Mouse (Mus musculus) midbrain, embryonic 15.5 days (tissue): ENCODE results near the gene Terb2. TPM values are rescaled to one million over a fixed set of nuclear protein-coding genes. Genes with fewer than 3 reads are reported as not detected.
"Not testable (repeated sequence)": the region's sequence is repeated elsewhere in the genome, so short reads cannot be mapped to it uniquely, and the experiment has no call there.

ENCODE experiments used
- ATAC-seq: fragments of 200-750 bp; cut with Nextera tagmentation; replicated peaks from 2 replicates; pipeline ENCODE4 v1.8.0; 2017; ENCODE audit warnings: moderate TSS enrichment
- H3K27ac ChIP-seq: fragments of 300-500 bp; sonication (generic); 2 replicates; pipeline ENCODE4 v1.5.1; 2015; ENCODE audit warnings: mild to moderate bottlenecking, inconsistent platforms
- H3K27me3 ChIP-seq: fragments of 300-500 bp; sonication (generic); replicated peaks from 2 replicates; pipeline ENCODE4 v1.6.1; 2015; ENCODE audit warnings: inconsistent platforms
- H3K36me3 ChIP-seq: fragments of 300-500 bp; sonication (generic); replicated peaks from 2 replicates; pipeline ENCODE4 v1.6.1; 2015; ENCODE audit warnings: inconsistent platforms
- H3K4me1 ChIP-seq: fragments of 300-500 bp; sonication (generic); 2 replicates; pipeline ENCODE4 v1.6.1; 2015; ENCODE audit warnings: inconsistent platforms
- H3K4me2 ChIP-seq: fragments of 300-500 bp; sonication (generic); 2 replicates; pipeline ENCODE4 v1.6.1; 2015; ENCODE audit warnings: inconsistent platforms, mild to moderate bottlenecking, moderate library complexity
- H3K4me3 ChIP-seq: fragments of 300-500 bp; sonication (generic); 2 replicates; pipeline ENCODE4 v1.5.1; 2015; ENCODE audit warnings: mild to moderate bottlenecking, inconsistent platforms
- H3K9ac ChIP-seq: fragments of 300-500 bp; sonication (generic); 2 replicates; pipeline ENCODE4 v1.6.1; 2015; ENCODE audit warnings: mild to moderate bottlenecking, inconsistent platforms
- H3K9me3 ChIP-seq: fragments of 300-500 bp; sonication (generic); 2 replicates; pipeline ENCODE4 v1.6.1; 2016; ENCODE audit warnings: inconsistent platforms
- WGBS: fragments of 180-500 bp; shearing (Covaris S2); methylation state at CpG from one replicate; pipeline ENCODE4 v1.1.7; 2015; ENCODE audit warnings: mixed read lengths; 5-methylcytosine and 5-hydroxymethylcytosine counted together
- polyA plus RNA-seq: library from polyadenylated mRNA; unstranded; fragments of >200 nt; fragmentation: Nextera tagmentation; extraction: Ambion mirVana; gene quantifications from 2 replicates; pipeline ENCODE4 v1.2.1, GENCODE M21; 2015

The Terb2 gene
- polyA plus RNA-seq, 1 experiment from 2014 or later: not detected

- Histone ChIP-seq H3K9me3 (no peaks in the 10 kb centered on the region), H3K4me3 (no peak overlapping the region), H3K9ac (no peak overlapping the region), H3K27ac (no peak overlapping the region), H3K36me3 (no peaks in the 10 kb centered on the region), H3K27me3 (no peaks in the 10 kb centered on the region), H3K4me2 (no peak overlapping the region), H3K4me1 (no peaks in the 10 kb centered on the region)
- ATAC-seq: no peak
- WGBS: 85% methylated on average over 11 of the region's 11 CpGs
These were observed 21.8 kb upstream of the Terb2 start for GRCm38 (mm10) chr2:122164293-122164692.

- Histone ChIP-seq H3K4me3 (no peak overlapping the region), H3K4me1 (no peaks in the 10 kb centered on the region), H3K36me3 (no peaks in the 10 kb centered on the region), H3K27me3 (no peaks in the 10 kb centered on the region), H3K27ac (no peak overlapping the region), H3K9ac (no peak overlapping the region), H3K9me3 (no peaks in the 10 kb centered on the region), H3K4me2 (no peak overlapping the region)
- WGBS: 90% methylated on average over 6 of the region's 6 CpGs
- ATAC-seq: no peak
These were observed 14.8 kb upstream of the Terb2 start for GRCm38 (mm10) chr2:122171292-122171691.

- WGBS: 87% methylated on average over 2 of the region's 2 CpGs
- Histone ChIP-seq H3K27me3 (no peaks in the 10 kb centered on the region), H3K27ac (no peak overlapping the region), H3K4me1 (no peaks in the 10 kb centered on the region), H3K9me3 (no peaks in the 10 kb centered on the region), H3K4me2 (no peak overlapping the region), H3K9ac (no peak overlapping the region), H3K36me3 (no peaks in the 10 kb centered on the region), H3K4me3 (no peak overlapping the region)
- ATAC-seq: no peak
These were observed 13.9 kb upstream of the Terb2 start for GRCm38 (mm10) chr2:122172188-122172587.

- no peaks in the 10 kb centered on the region for H3K27me3 ChIP-seq
These were observed 5.8 kb upstream of the Terb2 start for GRCm38 (mm10) chr2:122180051-122180822.

GRCm38 (mm10) chr2:122185086-122185485 lies 986 bp upstream of the Terb2 start:
- Histone ChIP-seq H3K4me1 (no peaks in the 10 kb centered on the region), H3K27me3 (no peaks in the 10 kb centered on the region), H3K9me3 (no peaks in the 10 kb centered on the region), H3K4me3 (no peak overlapping the region), H3K9ac (no peak overlapping the region), H3K36me3 (no peaks in the 10 kb centered on the region), H3K27ac (no peak overlapping the region), H3K4me2 (no peak overlapping the region)
- WGBS: 89% methylated on average over 4 of the region's 4 CpGs
- ATAC-seq: no peak

More at GRCm38 (mm10) chr2:122180051-122180822, 5.8 kb upstream of the Terb2 start:
- Histone ChIP-seq H3K36me3 (no peaks in the 10 kb centered on the region), H3K4me3 (no peak overlapping the region), H3K9ac (no peak overlapping the region), H3K9me3 (no peaks in the 10 kb centered on the region), H3K4me1 (no peaks in the 10 kb centered on the region), H3K27ac (no peak overlapping the region), H3K4me2 (no peak overlapping the region)
- 77% methylated on average over 8 of the region's 8 CpGs for WGBS
- no peak for ATAC-seq

DNA sequence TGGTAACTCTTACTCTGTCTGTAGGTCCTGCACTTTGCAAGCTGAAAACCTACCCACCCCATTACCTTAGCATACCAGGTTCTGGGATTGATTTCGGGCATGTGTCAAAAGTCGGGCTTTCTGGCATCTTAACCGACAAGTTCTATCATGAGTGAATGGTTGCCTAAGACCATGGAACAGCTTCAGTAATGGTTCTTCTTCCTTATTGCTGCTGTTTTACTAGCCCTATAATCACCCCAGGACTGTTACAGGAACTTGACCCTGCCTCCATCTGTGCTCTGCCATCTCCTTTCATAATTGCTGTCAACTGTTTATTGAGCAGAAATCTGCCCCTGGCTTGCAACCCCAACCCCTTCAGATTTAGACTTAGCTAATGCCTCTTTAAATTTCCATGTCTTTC lies 679 bp downstream of the Terb2 start:
- Histone ChIP-seq H3K4me1 (no peaks in the 10 kb centered on the region), H3K27ac (no peak overlapping the region), H3K27me3 (no peaks in the 10 kb centered on the region), H3K9me3 (no peaks in the 10 kb centered on the region), H3K4me3 (no peak overlapping the region), H3K36me3 (no peaks in the 10 kb centered on the region), H3K9ac (no peak overlapping the region), H3K4me2 (no peak overlapping the region)
- ATAC-seq: no peak
- WGBS: 95% methylated on average over 3 of the region's 3 CpGs

DNA sequence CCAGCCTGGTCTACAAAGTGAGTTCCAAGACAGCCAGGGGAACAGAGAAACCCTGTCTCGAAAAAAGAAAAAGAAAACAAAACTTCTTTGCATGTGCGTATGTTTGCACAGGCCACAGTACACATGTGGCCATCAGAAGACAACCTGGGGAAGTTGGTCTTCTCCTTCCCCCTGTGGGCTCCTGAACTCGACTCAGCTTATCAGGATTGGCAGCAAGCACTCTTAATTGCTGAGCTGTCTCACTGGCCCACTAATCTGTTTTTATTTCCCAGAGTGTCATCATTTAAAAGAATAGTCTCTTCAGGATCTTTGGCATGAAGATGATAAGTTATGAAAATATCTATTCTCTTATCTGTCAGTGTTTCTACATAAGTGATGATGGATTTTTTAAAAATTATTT lies 5.8 kb downstream of the Terb2 start:
- Histone ChIP-seq H3K36me3 (no peaks in the 10 kb centered on the region), H3K9ac (no peak overlapping the region), H3K4me2 (no peak overlapping the region), H3K27me3 (no peaks in the 10 kb centered on the region), H3K4me1 (no peaks in the 10 kb centered on the region), H3K4me3 (no peak overlapping the region), H3K9me3 (no peaks in the 10 kb centered on the region), H3K27ac (no peak overlapping the region)
- WGBS: 83% methylated on average over 3 of the region's 3 CpGs
- ATAC-seq: no peak

- ATAC-seq: peak; percentile 77
- H3K4me2 ChIP-seq: no peak overlapping the region
- WGBS: 51% methylated on average over 1 of the region's 1 CpGs
These were observed 8.4 kb downstream of the Terb2 start for GRCm38 (mm10) chr2:122194509-122194929.

DNA sequence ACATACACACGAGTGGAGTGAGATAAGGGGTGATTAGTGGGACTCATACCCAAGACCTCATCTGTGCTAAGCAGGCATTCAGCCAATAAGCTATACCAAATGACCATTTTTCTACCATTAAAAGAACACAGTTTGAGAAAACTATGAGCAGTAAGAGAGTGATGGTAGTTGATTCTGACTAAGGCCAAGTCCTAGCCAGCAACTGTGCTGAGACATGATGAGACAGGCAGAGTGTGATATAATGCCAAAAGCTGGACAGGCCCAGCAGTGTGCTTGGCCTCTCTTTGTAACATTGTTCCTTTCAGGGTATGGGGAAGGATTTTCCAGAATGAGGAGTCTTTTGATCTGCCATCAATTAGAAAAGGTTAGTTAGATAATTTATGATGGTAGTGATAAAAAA lies 15.4 kb downstream of the Terb2 start:
- Histone ChIP-seq H3K4me2 (no peak overlapping the region), H3K9me3 (no peaks in the 10 kb centered on the region), H3K36me3 (no peaks in the 10 kb centered on the region), H3K4me3 (no peak overlapping the region), H3K9ac (no peak overlapping the region), H3K27me3 (no peaks in the 10 kb centered on the region), H3K4me1 (no peaks in the 10 kb centered on the region), H3K27ac (no peak overlapping the region)
- 91% methylated on average over 1 of the region's 1 CpGs for WGBS
- no peak for ATAC-seq

More at GRCm38 (mm10) chr2:122194509-122194929, 8.4 kb downstream of the Terb2 start:
- Histone ChIP-seq H3K4me3 (no peak overlapping the region), H3K9ac (no peak overlapping the region), H3K4me1 (no peaks in the 10 kb centered on the region), H3K36me3 (no peaks in the 10 kb centered on the region), H3K27me3 (no peaks in the 10 kb centered on the region), H3K9me3 (no peaks in the 10 kb centered on the region), H3K27ac (no peak overlapping the region)

GRCm38 (mm10) chr2:122206440-122207107 lies 20.5 kb downstream of the Terb2 start:
- WGBS: 86% methylated on average over 2 of the region's 2 CpGs

DNA sequence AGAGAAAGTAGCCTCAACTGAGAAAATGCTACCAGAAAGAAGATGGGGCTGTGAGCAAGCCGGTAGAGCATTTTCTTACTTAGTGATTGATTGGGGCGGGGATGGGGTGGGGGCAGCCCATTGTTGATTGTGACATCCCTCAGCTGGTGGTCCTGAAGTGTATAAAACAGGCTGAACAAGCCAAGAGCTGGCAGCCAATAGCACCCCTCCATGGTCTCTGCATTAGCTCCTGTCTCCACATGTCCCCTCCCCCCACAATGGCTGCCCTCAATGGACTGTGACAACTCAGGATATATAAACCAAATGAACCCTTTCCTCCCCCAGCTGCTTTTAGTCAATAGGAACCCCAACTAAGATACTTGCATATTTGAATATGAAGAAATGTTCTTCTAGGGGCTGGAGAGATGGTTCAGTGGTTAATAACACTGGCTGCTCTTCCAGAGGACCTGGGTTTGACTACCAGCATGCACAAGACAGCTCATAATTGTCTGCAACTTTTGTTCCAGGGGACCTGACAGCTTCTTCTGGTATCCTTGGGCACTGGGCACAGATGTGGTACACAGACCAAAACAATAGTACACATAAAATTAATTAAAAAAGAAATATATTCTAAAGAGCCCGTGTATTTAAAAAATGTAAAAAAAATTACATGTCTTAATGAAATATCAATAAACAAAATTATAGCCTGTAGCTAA lies 24.6 kb downstream of the Terb2 start:
- no peaks in the 10 kb centered on the region for H3K36me3 ChIP-seq
- no peaks in the 10 kb centered on the region for H3K27me3 ChIP-seq
- no peak overlapping the region for H3K27ac ChIP-seq
- no peak overlapping the region for H3K9ac ChIP-seq
- WGBS: 48% methylated on average over 3 of the region's 3 CpGs
- no peaks in the 10 kb centered on the region for H3K9me3 ChIP-seq
- no peak for ATAC-seq
- no peaks in the 10 kb centered on the region for H3K4me1 ChIP-seq
- no peak overlapping the region for H3K4me2 ChIP-seq
- H3K4me3 ChIP-seq: no peak overlapping the region

More at GRCm38 (mm10) chr2:122206440-122207107, 20.5 kb downstream of the Terb2 start:
- no peaks in the 10 kb centered on the region for H3K27me3 ChIP-seq
- no peaks in the 10 kb centered on the region for H3K4me1 ChIP-seq
- no peaks in the 10 kb centered on the region for H3K9me3 ChIP-seq
- H3K4me3 ChIP-seq: no peak overlapping the region
- no peak for ATAC-seq
- no peak overlapping the region for H3K9ac ChIP-seq
- no peak overlapping the region for H3K27ac ChIP-seq
- no peak overlapping the region for H3K4me2 ChIP-seq
- H3K36me3 ChIP-seq: no peaks in the 10 kb centered on the region

DNA sequence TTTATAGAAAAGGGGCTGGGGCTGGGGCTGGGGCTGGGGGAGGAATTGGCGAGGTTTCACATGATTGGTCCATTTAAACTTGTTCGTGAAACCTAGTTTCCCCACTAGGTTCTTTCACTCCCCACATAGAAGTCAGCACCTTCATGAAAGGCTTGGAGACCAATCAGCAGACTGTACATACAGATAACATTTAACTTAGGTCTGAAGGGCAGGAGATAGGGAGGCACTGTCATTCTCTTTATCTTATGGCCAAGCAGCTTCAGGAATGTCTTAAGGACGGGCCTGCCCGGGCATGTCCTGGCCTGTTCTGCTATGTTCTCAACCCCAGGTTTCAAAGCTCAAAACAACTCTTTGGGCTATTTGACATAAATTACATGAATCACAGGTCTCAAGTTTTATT lies 31.0 kb downstream of the Terb2 start:
- H3K27me3 ChIP-seq, H3K4me2 ChIP-seq, H3K9me3 ChIP-seq, H3K4me3 ChIP-seq, H3K27ac ChIP-seq, H3K4me1 ChIP-seq, H3K9ac ChIP-seq, H3K36me3 ChIP-seq, ATAC-seq: not testable (repeated sequence)
- 95% methylated on average over 4 of the region's 4 CpGs for WGBS
